Mouse (Mus musculus) cerebellum, postnatal 14 days (tissue): Measurements from ENCODE around the gene Ndufc1.
A peak's percentile ranks its signal among the peaks of the same experiment; 100 is the strongest.
"Not testable (repeated sequence)": the region's sequence is repeated elsewhere in the genome, so short reads cannot be mapped to it uniquely, and the experiment has no call there.

Source experiments
- DNase-seq, 2 experiments: peaks; one replicate each; pipeline ENCODE4 v3.0.0; 2021; ENCODE audit warnings: mixed read lengths in 2 of 2

The Ndufc1 gene

DNA sequence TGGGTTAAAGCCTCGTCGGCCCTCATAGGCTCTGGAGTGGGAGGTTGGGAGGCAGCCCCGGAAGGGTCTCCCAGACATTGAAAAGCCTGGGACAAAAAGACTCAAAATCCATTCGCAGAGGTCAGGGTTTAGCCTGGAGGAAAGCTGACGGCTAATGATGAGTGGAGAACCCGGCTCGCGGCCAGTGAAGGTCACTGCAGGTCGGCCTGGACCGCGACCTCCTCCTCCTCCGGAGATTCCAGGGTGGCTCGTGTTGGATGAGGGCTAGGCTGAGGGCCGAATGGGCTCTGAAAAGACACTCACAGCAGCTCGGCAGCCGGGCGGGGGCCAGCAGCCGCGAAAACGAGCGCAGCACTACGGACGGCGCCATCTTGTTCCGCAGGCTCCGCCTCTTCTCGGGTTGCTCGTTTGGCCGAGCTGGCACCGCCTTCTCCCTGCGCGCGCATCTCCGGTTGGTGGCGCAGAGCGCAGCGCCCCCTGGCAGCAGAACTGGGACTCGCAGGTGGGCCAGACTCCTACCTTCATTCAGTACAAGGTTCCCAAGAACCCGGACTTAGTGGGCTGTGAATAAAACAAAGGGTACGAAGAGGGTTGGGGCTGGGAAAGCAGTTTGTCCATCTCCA is at the start of gene Ndufc1:
Ndufc1 (minus strand) TSS at position 428 of the 623 bp plus-strand sequence.
- DNase-seq = peak; percentile 100

- no peak for DNase-seq
These were observed 26.2 kb upstream of the Ndufc1 start for GRCm38 (mm10) chr3:51434871-51435595.

DNA sequence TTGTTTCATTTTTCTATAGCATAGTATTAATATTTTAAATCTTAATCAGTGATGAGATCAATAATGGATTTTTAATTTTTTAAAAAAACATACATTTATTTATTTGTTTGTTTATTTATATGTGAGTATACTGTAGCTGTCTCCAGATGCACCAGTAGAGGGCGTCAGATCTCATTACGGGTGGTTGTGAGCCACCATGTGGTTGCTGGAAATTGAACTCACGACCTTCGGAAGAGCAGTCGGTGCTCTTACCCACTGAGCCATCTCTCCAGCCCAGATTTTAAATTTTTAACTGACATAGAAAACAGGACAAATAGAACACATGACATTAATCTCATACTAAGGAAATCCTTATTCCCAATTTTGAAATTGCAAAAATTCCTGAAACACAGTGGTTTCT is 25.6 kb upstream of the Ndufc1 start:
- DNase-seq = not testable (repeated sequence)

DNA sequence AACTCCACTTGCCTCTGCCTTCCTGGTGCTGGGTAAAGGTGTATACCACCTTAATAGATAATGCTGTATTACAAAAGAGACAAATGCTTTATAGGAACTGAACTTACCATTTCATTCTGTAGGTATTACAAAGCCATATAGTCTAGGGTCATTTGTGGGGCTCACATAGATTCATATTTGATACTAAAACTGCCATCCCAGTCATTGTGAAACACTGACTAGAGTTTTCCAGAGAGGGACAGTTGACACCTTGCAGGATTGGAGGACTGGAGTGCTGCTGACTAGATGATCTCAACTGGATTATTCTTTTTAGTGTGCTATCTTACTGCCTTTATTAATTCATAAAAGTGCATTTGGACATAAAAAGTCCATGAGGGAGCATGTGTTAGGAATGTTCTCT is 16.6 kb upstream of the Ndufc1 start:
- DNase-seq = no peak

DNA sequence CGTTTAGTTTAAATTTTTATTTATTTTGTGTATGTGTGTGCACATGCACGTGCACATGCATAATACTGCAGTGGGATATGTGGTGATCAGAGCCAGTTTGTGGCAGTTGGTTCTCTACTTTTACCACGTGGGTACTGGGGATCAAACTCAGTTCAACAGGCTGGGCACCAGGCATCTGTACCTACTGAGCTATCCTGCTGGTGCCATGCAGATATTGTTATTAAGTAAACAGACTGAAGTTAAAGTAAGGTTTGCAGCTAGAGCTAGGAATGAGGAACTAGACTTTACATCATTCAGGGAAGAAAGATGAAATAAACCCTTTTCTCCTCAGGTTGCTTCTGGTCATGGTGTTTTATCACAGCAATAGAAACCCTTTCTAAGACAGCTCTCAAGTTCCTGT is 13.1 kb upstream of the Ndufc1 start:
- DNase-seq = no peak

- DNase-seq = no peak
These were observed 9.2 kb upstream of the Ndufc1 start for GRCm38 (mm10) chr3:51417966-51418365.

- no peak for DNase-seq
These were observed 8.7 kb upstream of the Ndufc1 start for GRCm38 (mm10) chr3:51417485-51417884.

- no peak for DNase-seq
These were observed 8.3 kb upstream of the Ndufc1 start for GRCm38 (mm10) chr3:51417135-51417458.

DNA sequence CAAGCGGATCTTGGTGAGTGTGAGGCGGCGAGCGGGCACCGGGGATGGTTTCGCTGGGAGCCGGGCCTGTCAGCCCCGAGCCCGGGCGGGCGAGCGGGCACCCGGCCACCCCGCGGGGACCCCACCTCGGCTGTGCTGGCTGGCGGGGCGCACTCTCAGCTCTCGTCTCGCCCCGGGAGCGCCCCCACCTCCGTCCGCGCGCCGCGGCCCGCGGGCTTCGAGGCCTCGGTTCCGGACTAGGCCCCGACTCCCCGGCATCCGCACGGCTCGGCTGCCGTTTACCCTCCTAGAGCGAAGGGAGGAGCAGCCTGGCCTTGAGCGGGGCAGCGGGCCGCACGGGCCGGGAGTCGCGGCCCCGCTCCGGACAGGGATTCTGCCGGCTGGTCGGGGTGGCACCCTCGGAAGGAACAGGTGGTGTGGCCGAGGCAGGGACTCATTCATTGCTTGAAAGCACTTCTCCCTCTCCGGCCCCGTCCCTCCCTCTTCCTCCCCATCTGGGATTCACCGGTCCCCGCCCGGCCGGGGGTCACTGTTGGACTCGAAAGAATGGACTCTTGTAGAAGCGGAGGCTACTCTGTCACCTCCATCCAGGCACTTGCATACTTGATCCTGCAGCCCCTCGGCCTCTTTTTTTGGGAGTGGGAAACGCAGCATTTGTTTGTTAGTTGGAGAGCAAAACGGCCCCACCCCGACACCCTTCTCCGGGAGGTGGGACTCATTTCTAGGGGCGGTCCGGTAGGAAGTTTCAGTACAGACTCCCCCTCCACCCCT is 7.8 kb upstream of the Ndufc1 start:
- DNase-seq = peak in 1 of 2 experiments; percentile 67

- no peak for DNase-seq
These were observed 7.2 kb upstream of the Ndufc1 start for GRCm38 (mm10) chr3:51416073-51416363.

- DNase-seq = peak; percentile 96 to 98
These were observed 6.6 kb upstream of the Ndufc1 start, which contains the start of gene Naa15 for GRCm38 (mm10) chr3:51415098-51416072. Gene Naa15 (plus strand): TSS chr3:51415148.

- DNase-seq = no peak
These were observed 4.5 kb upstream of the Ndufc1 start for GRCm38 (mm10) chr3:51413276-51413675.

GRCm38 (mm10) chr3:51412457-51412856 is 3.7 kb upstream of the Ndufc1 start:
- no peak for DNase-seq

GRCm38 (mm10) chr3:51407870-51408560 is 773 bp downstream of the Ndufc1 start:
- peak in 1 of 2 experiments; percentile 40 for DNase-seq

DNA sequence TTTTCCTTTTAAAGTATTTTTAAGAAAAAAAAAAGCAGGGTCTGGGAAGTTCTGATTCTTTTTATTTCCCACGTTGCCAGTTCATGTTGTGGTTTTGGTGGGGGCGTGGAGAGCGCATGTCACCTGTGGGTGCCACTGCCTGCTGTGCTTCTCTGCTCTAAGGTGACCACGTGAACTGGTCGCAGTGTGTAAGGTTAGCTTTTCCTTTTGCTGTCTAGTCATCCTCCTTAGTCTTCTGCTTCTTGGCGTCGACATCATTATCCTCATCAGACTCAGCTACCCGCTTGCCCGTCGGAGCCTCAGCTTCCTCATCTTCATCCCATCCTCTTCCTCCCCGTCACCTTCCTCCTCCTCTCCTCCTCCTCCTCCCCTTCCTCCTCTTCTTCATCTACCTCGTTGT is 6.2 kb downstream of the Ndufc1 start:
- no peak for DNase-seq

GRCm38 (mm10) chr3:51402054-51402453 is 6.7 kb downstream of the Ndufc1 start:
- DNase-seq = not testable (repeated sequence)

DNA sequence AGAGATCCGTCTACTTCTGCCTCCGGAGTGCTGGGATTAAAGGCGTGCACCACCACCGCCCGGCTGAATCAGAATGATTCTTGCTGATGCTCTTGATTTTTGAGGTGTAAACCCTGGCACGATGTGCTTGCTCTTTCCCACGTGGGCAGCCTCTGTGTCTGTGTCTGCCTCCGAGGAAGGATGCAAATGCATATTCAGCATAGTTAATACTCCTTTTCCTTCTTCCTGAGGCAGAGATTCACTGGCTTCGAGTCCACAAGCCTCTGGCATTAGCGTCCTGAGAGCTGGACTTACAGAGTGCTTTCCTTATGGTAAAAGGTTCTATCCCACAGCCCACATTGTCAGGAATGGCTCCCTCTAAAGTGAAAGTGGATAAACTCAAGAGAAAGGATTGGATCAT is 8.1 kb downstream of the Ndufc1 start:
- no peak for DNase-seq

- no peak for DNase-seq
These were observed 9.3 kb downstream of the Ndufc1 start for GRCm38 (mm10) chr3:51399531-51399930.

GRCm38 (mm10) chr3:51398667-51399066 is 10.1 kb downstream of the Ndufc1 start:
- no peak for DNase-seq

DNA sequence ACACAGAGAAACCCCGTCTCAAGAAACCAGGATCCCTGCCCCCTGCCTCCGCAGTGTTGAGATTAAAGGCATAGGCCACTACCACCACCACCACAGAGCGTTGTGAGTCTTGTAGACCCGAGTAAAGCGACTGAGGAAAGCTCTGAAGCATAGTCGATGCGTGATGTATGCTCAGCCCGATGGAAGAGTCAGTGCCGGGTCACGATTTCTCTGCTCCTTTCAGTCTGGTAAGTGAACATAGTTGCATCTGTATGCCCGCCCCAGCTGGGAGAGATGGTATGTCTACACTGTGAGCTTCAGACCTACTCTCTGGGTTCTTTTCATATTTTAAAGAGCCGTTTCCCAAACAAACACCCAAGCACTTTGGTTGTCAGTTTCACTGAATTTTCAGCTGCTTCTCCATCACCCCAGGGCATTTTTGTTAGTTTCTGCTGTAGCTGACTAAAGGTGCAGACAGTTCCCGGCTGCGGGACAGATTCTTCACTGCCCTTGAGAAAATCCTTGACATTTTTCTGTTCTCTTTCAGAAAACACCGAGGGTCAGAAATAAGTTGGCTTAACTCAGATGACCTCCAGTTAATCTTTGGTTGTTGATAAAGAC is 11.0 kb downstream of the Ndufc1 start:
- no peak for DNase-seq

DNA sequence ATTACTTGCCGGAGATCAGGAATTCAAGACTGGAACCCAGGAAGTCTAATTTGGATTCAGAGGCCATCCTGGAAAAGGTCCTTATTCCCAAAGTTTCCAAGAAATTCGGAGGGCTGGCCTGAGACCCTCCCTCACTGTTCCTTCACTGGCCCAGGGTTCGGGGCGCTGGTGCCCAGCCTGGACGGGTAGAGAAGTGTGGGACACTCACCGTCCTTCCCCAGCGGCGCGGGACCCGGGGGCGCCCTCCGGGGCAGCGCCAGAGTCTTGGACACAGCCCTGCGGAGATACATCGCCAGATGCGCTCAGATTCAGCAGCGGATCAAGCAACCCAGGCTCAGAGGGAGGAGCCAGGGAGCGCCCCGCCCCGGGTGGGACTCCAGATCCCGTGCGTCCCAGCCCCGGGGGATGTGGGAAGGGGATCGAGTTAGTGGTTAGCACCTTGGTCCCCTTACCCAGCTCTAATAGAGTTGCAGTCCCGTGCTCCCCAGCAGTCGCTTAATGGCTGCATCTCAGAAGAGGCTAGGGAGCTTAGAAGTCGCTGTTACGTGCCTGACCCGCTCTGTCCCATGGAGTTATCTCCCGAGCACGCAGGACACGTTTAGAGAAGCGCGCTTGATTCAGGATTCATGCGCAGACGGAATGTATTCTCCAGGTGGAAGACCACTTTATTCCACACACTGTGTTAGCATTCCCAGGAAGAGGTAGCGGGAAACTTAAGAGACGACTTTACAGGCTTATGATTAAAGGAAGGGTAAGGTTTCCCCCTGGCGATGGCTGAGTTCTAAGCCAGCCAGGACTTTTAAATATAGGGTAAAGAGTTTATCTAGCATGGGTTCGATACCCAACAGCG is 12.3 kb downstream of the Ndufc1 start, which contains the start of gene Mgarp:
Mgarp (minus strand) TSS at position 520 of the 850 bp plus-strand sequence.
- peak; percentile 42 to 44 for DNase-seq
